Mouse (Mus musculus) embryonic stem cell, embryonic (primary cell): ENCODE measurements around the gene Rabgef1.

Source experiments
- CTCF ChIA-PET, 4 experiments: fragments of 300-600 bp in 2 of 4; fragments of 350-600 bp in 2 of 4; sonication (Branson Sonifier 250); formaldehyde crosslinking; loops; one replicate each; lab custom pipeline; 2022; ENCODE audit warnings: inconsistent platforms in 2 of 4; lab: Charles Lee
- POLR2A ChIA-PET, 4 experiments: fragments of 300-600 bp in 2 of 4; fragments of 350-600 bp in 2 of 4; sonication (Branson Sonifier 250); formaldehyde crosslinking; loops; one replicate each; lab custom pipeline; 2022; ENCODE audit warnings: antibody characterized with exemption in 4 of 4, inconsistent platforms in 1 of 4; lab: Charles Lee

The Rabgef1 gene

DNA sequence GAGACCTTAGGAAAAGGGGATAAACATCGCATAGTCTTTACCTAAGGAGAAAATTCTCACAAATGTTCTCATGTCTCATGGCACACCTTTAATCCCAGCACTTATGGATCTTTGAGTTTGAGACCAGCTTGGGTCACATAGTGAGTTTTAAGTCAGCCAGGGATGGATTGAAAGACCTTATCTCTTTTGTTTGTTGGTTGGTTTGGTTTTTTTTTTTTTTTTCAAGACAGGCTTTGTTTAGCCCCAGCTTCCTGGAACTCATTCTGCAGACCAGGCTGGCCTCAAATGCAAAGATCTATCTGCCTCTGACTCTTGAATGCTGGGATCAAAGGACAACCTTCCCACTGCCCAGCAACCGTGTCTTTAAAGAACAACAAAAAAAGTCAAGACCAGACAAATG lies 49.7 kb downstream of the Rabgef1 start:
- ChIA-PET CTCF (interaction anchor here in 3 of 4 experiments (0.6 to 3.0 kb wide), 8 partner anchors 18 to 1344 kb away, joined by 3 to 22 read pairs (median 3); partner anchors contain the start of genes Psph (in 1 of the 3), Sbds (in 1 of the 3) and Tyw1 (in 1 of the 3)), POLR2A (interaction anchor here (0.5 to 37.1 kb wide), 29 partner anchors 9 to 441 kb away, joined by 3 to 781 read pairs (median 5); partner anchors contain the start of genes Sbds (in 3 of the 4), Tyw1 (in 3 of the 4) and Chchd2 (in 2 of the 4))

DNA sequence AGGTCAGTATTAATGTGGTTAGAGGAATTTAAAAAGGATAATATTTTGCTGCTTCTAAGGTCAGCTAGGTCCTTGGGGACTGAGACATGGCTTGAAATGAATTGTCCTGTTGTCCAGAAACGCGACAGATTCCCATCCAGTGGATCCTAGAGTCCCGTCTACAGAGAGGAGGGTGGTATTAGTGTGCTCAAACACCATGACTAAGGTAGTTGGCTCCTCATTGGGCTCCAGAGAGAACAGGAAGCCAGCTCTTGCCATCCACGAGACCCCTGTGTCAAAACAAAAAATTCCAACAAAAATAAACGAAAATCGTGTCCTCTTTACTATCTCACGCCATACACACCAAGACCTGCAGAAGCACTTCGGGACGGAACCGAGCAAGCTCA lies 50.2 kb downstream of the Rabgef1 start:
- POLR2A ChIA-PET = interaction anchor here (0.5 to 37.1 kb wide), 30 partner anchors 9 to 441 kb away, joined by 3 to 781 read pairs (median 4); partner anchors contain the start of genes Sbds (in 3 of the 4), Tyw1 (in 3 of the 4) and Chchd2 (in 2 of the 4)
- CTCF ChIA-PET = interaction anchor here in 3 of 4 experiments (0.6 to 3.0 kb wide), 10 partner anchors 13 to 1345 kb away, joined by 3 to 22 read pairs (median 4); partner anchors contain the start of genes Psph (in 1 of the 3), Sbds (in 1 of the 3) and Tyw1 (in 1 of the 3)

DNA sequence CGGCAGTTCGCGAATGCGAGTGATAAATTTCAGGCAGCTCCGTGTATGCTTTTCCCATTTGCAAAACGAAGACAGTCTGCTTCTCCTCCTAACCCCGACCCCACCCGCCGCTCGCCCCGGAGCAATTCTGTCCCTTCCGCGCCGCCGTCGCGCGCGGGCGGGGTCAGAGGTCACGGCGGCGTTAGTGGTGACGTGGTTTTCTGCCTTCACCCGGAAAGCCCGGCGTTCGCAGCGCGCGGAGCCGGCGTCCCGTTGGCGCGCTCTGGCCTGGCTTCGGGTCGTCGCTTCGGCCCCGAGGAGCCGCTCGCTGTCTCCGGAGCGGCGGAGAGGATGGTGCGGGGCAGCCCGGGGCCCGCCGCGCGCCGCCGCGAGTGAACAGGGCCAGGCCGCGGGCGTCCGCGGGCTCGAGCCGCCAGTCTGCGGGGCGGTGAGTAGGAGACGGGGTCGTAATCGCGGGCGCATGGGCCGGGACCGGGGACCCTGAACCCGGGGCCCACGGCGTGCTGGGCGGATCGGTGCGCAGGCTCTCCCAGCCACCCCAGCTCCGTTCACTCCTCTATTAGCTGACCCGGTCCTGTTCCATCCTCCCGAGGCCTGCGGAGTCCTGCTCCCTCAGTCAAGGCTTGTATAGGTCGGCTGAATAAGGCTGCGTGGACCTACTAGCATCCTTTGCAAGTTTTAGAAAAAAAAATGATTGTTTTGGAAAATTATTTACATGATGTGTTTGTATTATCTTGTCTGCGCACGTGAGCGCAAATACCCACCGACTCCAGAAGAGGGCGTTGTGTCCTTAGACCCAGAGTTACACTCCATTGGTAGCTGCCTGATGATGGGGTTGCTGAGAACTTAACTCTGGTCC lies 50.8 kb downstream of the Rabgef1 start:
- CTCF ChIA-PET = interaction anchor here (0.5 to 3.0 kb wide), 20 partner anchors 9 to 435 kb away, joined by 3 to 22 read pairs (median 4); partner anchors contain the start of genes Psph (in 1 of the 4), Sbds (in 1 of the 4) and Tyw1 (in 1 of the 4)

DNA sequence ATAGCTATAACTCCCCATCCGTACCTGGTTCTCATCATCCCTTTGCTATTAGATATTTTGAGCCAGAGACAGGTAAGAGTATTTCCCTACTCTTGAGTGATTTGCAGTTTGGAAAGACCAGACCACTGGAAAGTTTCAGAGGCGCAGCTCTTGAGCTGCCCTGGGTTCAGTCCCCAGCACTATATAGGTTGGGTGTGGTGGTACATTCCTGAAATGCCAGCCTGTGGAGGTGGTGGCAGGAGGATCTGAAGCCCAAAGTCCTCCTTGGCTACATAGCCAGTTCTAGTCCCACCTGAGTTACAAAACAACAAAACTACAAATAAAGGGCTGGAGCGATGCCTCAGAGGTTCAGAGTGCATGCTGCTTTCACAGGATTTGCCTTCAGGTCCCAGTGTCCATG lies 55.2 kb downstream of the Rabgef1 start:
- ChIA-PET POLR2A (interaction anchor here in 3 of 4 experiments (0.6 to 37.1 kb wide), 10 partner anchors 8 to 205 kb away, joined by 4 to 781 read pairs (median 24); partner anchors contain the start of genes Sbds (in 3 of the 3), Tyw1 (in 3 of the 3) and Tmem248 (in 1 of the 3)), CTCF (interaction anchor here in 1 of 4 experiments (1.4 kb wide), 1 partner anchor 12 kb away, joined by 5 read pairs; no protein-coding TSS in a partner anchor)

More for the DNA sequence above, 50.8 kb downstream of the Rabgef1 start:
- POLR2A ChIA-PET = interaction anchor here (0.5 to 37.1 kb wide), 45 partner anchors 9 to 442 kb away, joined by 3 to 781 read pairs (median 4); partner anchors contain the start of genes Sbds (in 3 of the 4), Tyw1 (in 3 of the 4) and Chchd2 (in 2 of the 4)

DNA sequence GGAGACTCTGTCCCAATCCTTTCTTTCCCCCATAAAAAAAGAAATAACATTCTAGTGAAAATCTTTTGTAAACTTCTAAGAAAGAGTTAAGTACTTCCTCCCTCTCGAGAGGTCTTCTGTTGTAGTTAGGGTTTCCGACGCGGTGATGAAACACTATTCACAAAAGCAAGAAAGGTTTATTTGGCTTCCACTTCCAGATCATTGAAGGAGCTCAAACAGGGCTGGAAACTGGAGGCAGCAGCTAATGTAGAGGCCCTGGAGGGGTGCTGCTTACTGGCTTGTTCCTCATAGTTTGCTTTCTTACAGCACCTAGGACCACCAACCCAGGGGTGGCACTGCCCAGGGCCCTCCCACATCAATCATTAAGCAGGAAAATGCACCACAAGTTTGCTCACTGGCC lies 56.5 kb downstream of the Rabgef1 start:
- CTCF ChIA-PET = interaction anchor here in 3 of 4 experiments (0.6 to 1.4 kb wide), 4 partner anchors 10 to 217 kb away, joined by 3 to 5 read pairs (median 3); no protein-coding TSS in a partner anchor

DNA sequence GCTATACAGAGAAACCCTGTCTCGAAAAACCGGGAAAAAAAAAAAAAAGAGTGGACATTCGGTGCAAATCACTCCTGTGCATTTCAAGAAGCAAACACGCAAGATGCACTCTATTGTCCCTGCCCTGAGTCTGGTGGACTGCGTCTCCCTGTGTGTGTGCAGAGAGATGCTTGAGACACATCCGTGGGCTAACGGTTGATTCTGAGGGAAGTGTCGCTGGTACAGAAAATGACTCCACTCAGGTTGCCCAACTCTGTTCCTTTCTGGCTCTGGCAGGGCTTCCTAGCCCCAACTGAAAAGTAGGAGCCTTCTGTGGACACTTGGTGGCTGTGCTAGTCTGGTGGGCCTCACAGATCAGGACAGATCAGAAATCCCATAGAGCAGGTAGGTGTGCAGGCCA lies 64.7 kb downstream of the Rabgef1 start:
- CTCF ChIA-PET = interaction anchor here in 1 of 4 experiments (0.6 kb wide), 1 partner anchor 74 kb away, joined by 4 read pairs; no protein-coding TSS in a partner anchor
- POLR2A ChIA-PET = interaction anchor here in 3 of 4 experiments (0.7 to 20.0 kb wide), 8 partner anchors 8 to 1171 kb away, joined by 3 to 280 read pairs (median 21); partner anchors contain the start of genes Sbds (in 2 of the 3) and Tyw1 (in 2 of the 3)

More for the DNA sequence above, 56.5 kb downstream of the Rabgef1 start:
- POLR2A ChIA-PET = interaction anchor here in 3 of 4 experiments (0.6 to 37.1 kb wide), 18 partner anchors 9 to 382 kb away, joined by 3 to 781 read pairs (median 4); partner anchors contain the start of genes Sbds (in 2 of the 3), Tmem248 (in 2 of the 3), Tyw1 (in 2 of the 3) and Sumf2 (in 1 of the 3)

DNA sequence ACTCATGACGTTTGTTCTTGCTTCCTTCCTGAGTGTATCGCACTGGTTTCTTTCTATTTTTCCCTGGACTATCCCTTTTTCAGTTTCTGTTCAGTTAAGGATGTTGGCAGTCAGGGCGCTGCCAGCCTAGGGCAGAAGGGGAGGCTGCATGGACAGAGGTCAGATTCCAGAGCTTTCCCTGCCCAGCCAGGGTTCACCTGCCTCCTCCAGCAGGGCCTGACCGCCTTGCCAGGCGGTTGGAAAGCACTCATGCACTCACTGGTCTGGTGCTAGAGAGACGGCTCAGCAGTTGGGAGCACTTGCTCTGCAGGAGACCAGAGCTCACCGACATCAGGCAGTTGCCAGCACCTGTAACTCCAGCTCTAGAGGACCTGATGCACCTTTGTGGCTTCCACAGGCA lies 67.6 kb downstream of the Rabgef1 start:
- ChIA-PET CTCF (interaction anchor here (0.5 to 2.0 kb wide), 8 partner anchors 9 to 1827 kb away, joined by 3 to 16 read pairs (median 3); no protein-coding TSS in a partner anchor), POLR2A (interaction anchor here (0.8 to 13.4 kb wide), 13 partner anchors 9 to 43 kb away, joined by 3 to 280 read pairs (median 4); partner anchors contain the start of genes Sbds (in 3 of the 4), Tyw1 (in 3 of the 4) and Tmem248 (in 1 of the 4))

DNA sequence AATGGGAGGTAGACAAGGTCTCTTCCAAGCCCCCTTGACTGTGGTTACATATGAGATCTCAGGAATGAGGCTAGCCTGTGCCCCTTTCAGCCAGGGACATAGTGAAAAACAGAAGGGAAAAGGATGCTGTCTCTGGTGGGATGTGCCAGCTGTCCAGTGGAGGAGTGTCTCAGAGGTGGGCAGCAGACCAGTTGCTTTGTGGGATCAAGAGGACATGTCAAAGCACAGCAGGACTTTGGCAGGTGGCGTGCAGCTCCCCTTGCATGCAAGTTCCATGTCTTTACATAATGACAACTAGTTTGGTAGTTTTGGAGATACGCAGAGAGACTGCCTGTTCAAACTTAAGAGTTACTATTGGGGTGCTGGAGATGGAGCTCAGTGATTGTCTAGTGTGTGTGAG lies 68.3 kb downstream of the Rabgef1 start:
- ChIA-PET CTCF (interaction anchor here in 3 of 4 experiments (0.8 to 2.0 kb wide), 3 partner anchors 11 to 18 kb away, joined by 3 to 4 read pairs (median 3); no protein-coding TSS in a partner anchor), POLR2A (interaction anchor here (0.6 to 13.4 kb wide), 14 partner anchors 8 to 352 kb away, joined by 3 to 280 read pairs (median 4); partner anchors contain the start of genes Sbds (in 3 of the 4), Tyw1 (in 3 of the 4), Chchd2 (in 1 of the 4) and Tmem248 (in 1 of the 4))

DNA sequence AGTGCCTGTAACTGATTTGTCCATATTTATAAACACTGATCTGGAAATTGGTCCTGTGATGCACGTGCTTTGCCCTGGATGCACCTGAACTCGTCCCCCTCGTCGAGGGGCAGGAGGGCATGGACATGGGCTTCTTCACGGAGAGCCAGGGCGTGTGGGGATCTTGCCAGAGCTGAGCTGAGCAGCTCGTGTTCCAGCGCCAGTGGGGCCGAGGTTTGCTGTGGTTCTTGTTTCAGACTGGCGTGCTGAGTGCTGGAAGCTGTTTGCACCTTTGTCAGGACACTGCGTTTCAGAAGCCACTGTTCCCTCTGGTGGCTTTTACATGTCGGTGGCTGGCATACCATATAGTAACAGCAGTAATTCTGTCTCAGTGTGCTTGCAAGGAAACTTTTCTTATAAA lies 69.8 kb downstream of the Rabgef1 start:
- ChIA-PET CTCF (interaction anchor here in 1 of 4 experiments (1.5 kb wide), 1 partner anchor 197 kb away, joined by 3 read pairs; no protein-coding TSS in a partner anchor), POLR2A (interaction anchor here (1.0 to 13.4 kb wide), 9 partner anchors 10 to 21 kb away, joined by 3 to 280 read pairs (median 4); partner anchors contain the start of genes Sbds (in 2 of the 4), Tyw1 (in 2 of the 4) and Tmem248 (in 1 of the 4))

DNA sequence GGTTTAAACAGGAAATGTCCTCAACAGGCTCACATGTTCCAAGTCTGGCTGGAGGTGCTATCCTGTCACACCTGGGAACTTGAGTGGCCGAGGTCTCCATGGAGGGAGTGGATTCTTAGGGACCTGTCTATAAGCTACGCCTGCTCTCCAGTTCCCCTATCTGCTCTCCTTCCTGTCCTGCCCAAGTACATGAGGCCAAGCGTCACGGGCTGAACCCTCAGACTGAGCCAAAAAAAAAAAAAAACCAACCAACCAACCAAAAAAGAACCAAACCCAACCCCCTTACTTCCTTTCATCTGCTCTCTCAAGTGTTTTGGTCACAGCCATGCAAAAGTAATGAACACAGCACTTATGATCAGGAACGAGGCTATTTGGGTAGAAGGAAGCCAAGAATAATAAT lies 76.2 kb downstream of the Rabgef1 start:
- ChIA-PET CTCF (interaction anchor here in 3 of 4 experiments (0.6 to 1.8 kb wide), 5 partner anchors 9 to 478 kb away, joined by 3 to 6 read pairs (median 4); no protein-coding TSS in a partner anchor), POLR2A (interaction anchor here (0.7 to 13.4 kb wide), 15 partner anchors 6 to 401 kb away, joined by 3 to 280 read pairs (median 5); partner anchors contain the start of genes Sbds (in 2 of the 4), Tyw1 (in 2 of the 4), Sumf2 (in 1 of the 4) and Tmem248 (in 1 of the 4))

DNA sequence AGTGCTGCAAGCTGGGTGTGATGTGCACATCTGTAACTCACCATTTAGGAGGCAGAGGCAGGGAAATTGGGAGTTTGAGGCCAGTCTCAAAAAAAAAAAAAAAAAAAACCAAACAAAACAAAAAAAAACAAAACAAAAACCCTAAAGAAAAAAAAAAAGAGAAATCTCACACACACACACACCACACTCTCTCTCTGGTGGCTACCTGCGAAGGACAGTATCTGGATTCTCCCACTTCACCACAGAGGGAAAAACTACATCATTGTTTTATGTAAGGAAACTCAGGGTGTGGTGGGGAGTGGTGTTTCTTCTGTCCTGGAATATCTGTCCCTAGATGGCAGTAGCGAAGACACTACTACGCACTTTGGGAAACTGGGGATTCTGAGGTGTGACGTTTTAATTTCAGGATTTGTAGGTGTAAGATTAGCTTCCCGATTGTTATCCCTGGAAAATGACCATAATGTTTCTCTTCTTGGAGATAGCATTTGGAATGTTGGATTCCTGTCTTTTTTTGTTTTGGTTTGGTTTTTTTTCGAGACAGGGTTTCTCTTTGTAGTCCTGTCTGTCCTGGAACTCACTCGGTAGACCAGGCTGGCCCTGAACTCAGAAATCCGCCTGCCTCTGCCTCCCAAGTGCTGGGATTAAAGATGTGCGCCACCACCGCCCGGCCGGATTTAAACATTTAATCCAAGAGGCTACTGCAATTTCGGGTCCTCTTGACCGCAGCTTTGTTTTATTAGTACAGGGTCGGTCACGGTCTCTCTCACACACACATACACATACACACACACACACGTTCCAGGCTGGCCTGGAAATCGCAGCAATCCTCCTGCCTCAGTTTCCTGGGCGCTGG lies 82.8 kb downstream of the Rabgef1 start:
- ChIA-PET CTCF (interaction anchor here (0.6 to 3.1 kb wide), 9 partner anchors 9 to 1792 kb away, joined by 3 to 22 read pairs (median 4); partner anchors contain the start of gene Tmem248 (in 1 of the 4)), POLR2A (interaction anchor here in 3 of 4 experiments (0.5 to 9.7 kb wide), 55 partner anchors 6 to 1673 kb away, joined by 3 to 208 read pairs (median 10); partner anchors contain the start of genes Chchd2 (in 2 of the 3), Tmem248 (in 2 of the 3), Gusb (in 1 of the 3) and Kctd7 (in 1 of the 3))

DNA sequence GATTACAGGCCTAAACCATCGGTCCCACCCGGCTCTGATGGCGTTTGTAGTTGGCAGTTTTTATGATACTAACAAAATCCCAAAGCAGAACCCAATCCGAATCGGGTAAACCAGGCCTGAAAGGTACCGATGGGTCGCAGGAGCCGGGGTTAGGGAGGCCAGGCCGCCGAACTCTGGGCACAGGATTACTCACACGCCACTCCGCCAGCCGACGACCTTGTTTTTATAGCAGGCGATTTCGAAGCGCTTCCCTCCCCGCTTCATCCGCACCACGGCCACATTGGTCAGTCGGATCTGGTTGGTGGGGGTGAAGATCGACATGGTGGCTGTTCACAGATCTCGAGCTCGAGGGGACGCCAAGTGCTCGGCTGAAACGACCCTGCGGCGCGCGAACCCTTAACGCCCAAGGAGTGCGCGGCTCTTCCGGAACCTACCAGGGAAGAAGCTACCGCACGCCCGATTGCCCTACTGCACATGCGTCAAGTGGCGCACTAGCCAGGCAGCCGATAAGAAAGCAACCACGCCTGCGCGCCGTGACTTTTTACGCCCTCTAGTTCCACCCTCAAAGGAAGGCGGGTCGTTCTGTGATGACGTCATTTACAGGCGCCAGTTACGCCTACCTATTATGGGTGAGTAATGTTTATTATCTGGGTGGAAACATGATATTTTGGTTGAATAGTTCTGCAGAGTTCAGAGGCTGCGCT lies 83.6 kb downstream of the Rabgef1 start, which contains the start of the genes Sbds and Tyw1:
TSS of gene Sbds (minus strand) at position 514 of the 704 bp plus-strand sequence.
TSS of gene Tyw1 (plus strand) at position 603 of the 704 bp plus-strand sequence.
- CTCF ChIA-PET = interaction anchor here (0.6 to 3.1 kb wide), 10 partner anchors 8 to 598 kb away, joined by 3 to 36 read pairs (median 5); partner anchors contain the start of gene Tmem248 (in 1 of the 4)

DNA sequence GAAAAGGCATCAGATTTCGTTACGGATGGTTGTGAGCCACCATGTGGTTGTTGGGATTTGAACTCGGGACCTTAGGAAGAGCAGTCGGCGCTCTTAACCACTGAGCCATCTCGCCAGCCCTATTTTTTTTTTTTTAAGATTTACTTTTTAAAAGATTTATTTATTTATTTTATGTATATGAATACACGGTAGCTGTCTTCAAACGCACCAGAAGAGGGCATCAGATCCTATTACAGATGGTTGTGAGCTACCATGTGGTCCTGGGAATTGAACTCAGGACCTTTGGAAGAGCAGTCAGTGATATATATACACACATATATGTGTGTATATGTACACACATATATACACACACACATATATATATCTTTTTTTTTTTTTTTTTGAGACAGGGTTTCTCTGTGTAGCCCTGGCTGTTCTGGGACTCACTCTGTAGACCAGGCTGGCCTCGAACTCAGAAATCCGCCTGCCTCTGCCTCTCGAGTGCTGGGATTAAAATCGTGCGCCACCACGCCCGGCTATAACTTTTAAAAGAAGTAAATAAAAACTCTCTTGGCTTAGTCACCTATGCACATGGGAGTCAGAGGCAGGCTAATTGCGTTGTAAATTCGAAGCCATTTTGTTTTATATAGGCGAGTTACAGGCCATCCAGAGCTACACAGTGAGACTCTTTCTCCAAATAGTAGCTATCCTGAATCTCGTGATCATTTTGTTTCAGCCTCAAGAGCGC lies 84.4 kb downstream of the Rabgef1 start:
- CTCF ChIA-PET = interaction anchor here (0.6 to 3.2 kb wide), 45 partner anchors 8 to 606 kb away, joined by 3 to 71 read pairs (median 5); no protein-coding TSS in a partner anchor
- POLR2A ChIA-PET = interaction anchor here (0.5 to 9.7 kb wide), 194 partner anchors 7 to 1584 kb away, joined by 3 to 208 read pairs (median 4); partner anchors contain the start of genes Chchd2 (in 3 of the 4), Kctd7 (in 3 of the 4), Tmem248 (in 3 of the 4) and Psph (in 2 of the 4)

More for the DNA sequence above, 83.6 kb downstream of the Rabgef1 start, which contains the start of the genes Sbds and Tyw1:
- POLR2A ChIA-PET = interaction anchor here in 3 of 4 experiments (0.5 to 9.7 kb wide), 75 partner anchors 7 to 1674 kb away, joined by 3 to 208 read pairs (median 6); partner anchors contain the start of genes Chchd2 (in 3 of the 3), Tmem248 (in 3 of the 3), Kctd7 (in 2 of the 3) and Gusb (in 1 of the 3)
